Mouse (Mus musculus) stomach, embryonic 15.5 days (tissue): ENCODE results near the gene Ndufs3. TPM values are rescaled to one million over a fixed set of nuclear protein-coding genes. Genes with fewer than 3 reads are reported as not detected.

Source experiments
- ATAC-seq: fragments of 200-750 bp; cut with Nextera tagmentation; 2 replicates; pipeline ENCODE4 v1.8.0; 2017; ENCODE audit warnings: low read depth, moderate number of reproducible peaks, moderate TSS enrichment; ENCODE audit not compliant: insufficient read depth, low FRiP score
- H3K27ac ChIP-seq: fragments of 300-500 bp; sonication (generic); 2 replicates; pipeline ENCODE4 v1.5.1; 2015; ENCODE audit warnings: mild to moderate bottlenecking, inconsistent platforms
- H3K27me3 ChIP-seq: fragments of 300-500 bp; sonication (generic); replicated peaks from 2 replicates; pipeline ENCODE4 v1.6.1; 2015; ENCODE audit warnings: inconsistent platforms
- H3K36me3 ChIP-seq: fragments of 300-500 bp; sonication (generic); 2 replicates; pipeline ENCODE4 v1.6.1; 2015; ENCODE audit warnings: inconsistent platforms
- H3K4me1 ChIP-seq: fragments of 300-500 bp; sonication (generic); 2 replicates; pipeline ENCODE4 v1.6.1; 2015; ENCODE audit warnings: inconsistent platforms
- H3K4me2 ChIP-seq: fragments of 300-500 bp; sonication (generic); 2 replicates; pipeline ENCODE4 v1.6.1; 2015; ENCODE audit warnings: mild to moderate bottlenecking, inconsistent platforms
- H3K4me3 ChIP-seq: fragments of 300-500 bp; sonication (generic); replicated peaks from 2 replicates; pipeline ENCODE4 v1.5.1; 2015; ENCODE audit warnings: inconsistent platforms
- H3K9ac ChIP-seq: fragments of 300-500 bp; sonication (generic); 2 replicates; pipeline ENCODE4 v1.6.1; 2015; ENCODE audit warnings: inconsistent platforms
- H3K9me3 ChIP-seq: fragments of 300-500 bp; sonication (generic); 2 replicates; pipeline ENCODE4 v1.6.1; 2016; ENCODE audit warnings: inconsistent platforms
- WGBS: fragments of 180-500 bp; shearing (Covaris S2); methylation state at CpG from one replicate; pipeline ENCODE4 v1.1.7; 2015; 5-methylcytosine and 5-hydroxymethylcytosine counted together
- polyA plus RNA-seq: library from polyadenylated mRNA; unstranded; fragments of >200 nt; fragmentation: Nextera tagmentation; extraction: Ambion mirVana; gene quantifications from 2 replicates; pipeline ENCODE4 v1.2.1, GENCODE M21; 2015

Gene Ndufs3
- polyA plus RNA-seq, result 211 and 241 TPM in 2 replicates

- H3K27ac ChIP-seq, result peak within 1 kb of the TSS; percentile 94
- peak; percentile 93 for ATAC-seq
- peak within 1 kb of the TSS; percentile 88 for H3K9ac ChIP-seq
- WGBS, result under 1% methylated on average over 43 of the region's 43 CpGs
- H3K4me2 ChIP-seq, result peak within 1 kb of the TSS; percentile 63
- H3K9me3 ChIP-seq, result no peaks in the 10 kb centered on the region
- H3K4me1 ChIP-seq, result peaks cover 15% of the 10 kb centered on the region; the same call in 1 of the 2 replicates
- H3K4me3 ChIP-seq, result peak within 1 kb of the TSS; percentile 97
- H3K36me3 ChIP-seq, result peaks cover 17% of the 10 kb centered on the region
- H3K27me3 ChIP-seq, result no peaks in the 10 kb centered on the region
These were observed at the start of gene Ndufs3, which contains the start of gene Kbtbd4 for GRCm38 (mm10) chr2:90904076-90904855. Gene Ndufs3 (minus strand): TSS chr2:90904827. Gene Kbtbd4 (plus strand): TSS chr2:90904740.

DNA sequence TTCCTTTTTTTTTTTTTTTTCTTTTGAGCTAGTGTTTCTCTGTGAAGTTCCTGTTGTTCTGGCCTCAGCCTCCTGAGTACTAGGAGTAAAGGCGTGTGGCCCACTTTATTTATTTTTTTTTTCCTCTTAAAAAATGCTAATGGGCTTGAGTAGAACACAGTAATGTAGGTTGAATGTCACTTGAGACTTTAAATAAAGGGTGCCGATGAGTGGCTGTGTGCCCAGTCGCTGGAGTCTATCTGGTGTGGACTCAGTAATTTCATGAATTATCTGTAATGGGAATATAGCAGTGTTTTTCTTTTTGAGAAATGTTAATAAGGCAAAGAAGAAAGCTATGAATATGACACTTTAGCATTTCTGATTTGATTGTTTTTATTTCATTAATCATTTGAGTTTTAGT is 48.8 kb upstream of the Ndufs3 start:
- Histone ChIP-seq H3K4me2 (no peak overlapping the region), H3K36me3 (no peaks in the 10 kb centered on the region), H3K9me3 (no peaks in the 10 kb centered on the region), H3K4me3 (no peak overlapping the region), H3K27ac (no peak overlapping the region), H3K4me1 (0 out of 2 replicates have a peak, but pooled peaks cover 7% of the 10 kb centered on the region), H3K27me3 (no peaks in the 10 kb centered on the region), H3K9ac (no peak overlapping the region)
- ATAC-seq, result no peak
- WGBS, result 54% methylated on average over 3 of the region's 3 CpGs

DNA sequence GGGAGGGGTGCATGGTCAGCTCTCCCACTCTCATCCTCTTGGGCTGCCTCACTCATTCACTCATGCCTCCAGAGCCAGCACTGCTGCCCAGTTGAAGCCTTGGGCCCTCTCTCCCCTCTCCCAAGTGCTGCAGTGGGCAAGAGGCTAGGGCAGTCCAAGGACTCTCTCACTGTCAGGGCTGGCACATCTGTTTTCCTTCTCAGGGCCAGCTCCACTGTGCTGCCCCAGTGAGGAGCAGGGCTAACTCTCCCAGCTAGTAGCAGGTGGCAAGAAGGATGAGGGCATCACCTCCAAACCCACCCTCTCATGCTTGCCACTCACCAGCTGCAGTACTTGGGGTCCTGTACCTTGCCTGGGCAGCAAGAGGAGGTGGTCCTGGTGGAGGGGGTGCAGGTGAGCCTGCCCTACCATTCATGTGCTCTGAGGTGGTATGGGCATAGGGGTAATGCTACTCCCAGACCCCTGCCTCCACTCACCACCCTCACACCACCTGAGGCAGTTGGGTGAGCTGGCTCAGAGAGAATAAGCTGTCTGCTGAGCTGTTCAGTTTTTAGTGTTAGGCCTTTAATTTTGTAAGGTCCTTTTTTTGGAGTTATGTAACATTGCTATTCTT is 46.1 kb upstream of the Ndufs3 start:
- Histone ChIP-seq H3K36me3 (no peaks in the 10 kb centered on the region), H3K9me3 (no peaks in the 10 kb centered on the region), H3K27ac (no peak overlapping the region), H3K27me3 (no peaks in the 10 kb centered on the region), H3K4me2 (no peak overlapping the region), H3K4me3 (no peak overlapping the region), H3K4me1 (0 out of 2 replicates have a peak, but pooled peaks cover 7% of the 10 kb centered on the region), H3K9ac (no peak overlapping the region)
- ATAC-seq, result peak; percentile 56; the same call in 1 of the 2 replicates

DNA sequence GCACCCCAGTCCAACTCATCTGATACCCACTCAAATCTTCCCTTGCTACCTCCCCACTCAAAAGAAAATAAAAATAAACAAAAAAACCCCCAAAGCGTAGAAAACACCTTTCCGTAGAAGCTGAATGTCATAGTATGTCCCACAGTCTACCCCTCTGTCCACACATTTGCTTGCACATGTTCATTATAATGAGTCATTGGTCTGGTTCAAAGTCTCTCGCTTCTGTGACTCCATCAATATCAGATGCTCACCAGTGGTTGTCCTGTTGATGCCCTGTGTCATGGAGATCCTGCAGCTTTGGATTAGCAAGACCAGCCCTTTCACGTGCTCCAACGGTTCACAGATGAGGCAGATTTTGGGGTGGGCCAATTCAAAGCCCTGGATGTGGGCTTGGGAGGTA is 45.5 kb upstream of the Ndufs3 start:
- no peak for ATAC-seq
- H3K27me3 ChIP-seq, result no peaks in the 10 kb centered on the region
- H3K4me1 ChIP-seq, result 0 out of 2 replicates have a peak, but pooled peaks cover 7% of the 10 kb centered on the region
- H3K9ac ChIP-seq, result no peak overlapping the region
- no peaks in the 10 kb centered on the region for H3K9me3 ChIP-seq
- H3K4me3 ChIP-seq, result no peak overlapping the region
- no peak overlapping the region for H3K27ac ChIP-seq
- no peak overlapping the region for H3K4me2 ChIP-seq
- no peaks in the 10 kb centered on the region for H3K36me3 ChIP-seq
- WGBS, result 78% methylated on average over 5 of the region's 5 CpGs

- Histone ChIP-seq H3K27me3 (no peaks in the 10 kb centered on the region), H3K4me1 (peaks cover 14% of the 10 kb centered on the region; the same call in 1 of the 2 replicates), H3K4me2 (peak overlapping the region; percentile 71), H3K27ac (no peak overlapping the region), H3K36me3 (no peaks in the 10 kb centered on the region), H3K9me3 (no peaks in the 10 kb centered on the region), H3K9ac (no peak overlapping the region; the same call in 1 of the 2 replicates), H3K4me3 (peak overlapping the region; percentile 87; the same call in 1 of the 2 replicates)
- WGBS, result 54% methylated on average over 2 of the region's 2 CpGs
- no peak for ATAC-seq
These were observed 37.1 kb upstream of the Ndufs3 start for GRCm38 (mm10) chr2:90941744-90942143.

GRCm38 (mm10) chr2:90940233-90941229 is 35.9 kb upstream of the Ndufs3 start, which contains the start of gene Celf1:
Gene Celf1 (plus strand): TSS chr2:90940382.
- Histone ChIP-seq H3K9ac (peak within 1 kb of the TSS; percentile 92), H3K9me3 (no peaks in the 10 kb centered on the region), H3K36me3 (no peaks in the 10 kb centered on the region), H3K27ac (peak within 1 kb of the TSS; percentile 91), H3K27me3 (no peaks in the 10 kb centered on the region), H3K4me3 (peak within 1 kb of the TSS; percentile 87), H3K4me2 (peak within 1 kb of the TSS; percentile 71), H3K4me1 (peaks cover 14% of the 10 kb centered on the region; the same call in 1 of the 2 replicates)
- ATAC-seq, result peak; percentile 96
- WGBS, result under 1% methylated on average over 85 of the region's 113 CpGs

DNA sequence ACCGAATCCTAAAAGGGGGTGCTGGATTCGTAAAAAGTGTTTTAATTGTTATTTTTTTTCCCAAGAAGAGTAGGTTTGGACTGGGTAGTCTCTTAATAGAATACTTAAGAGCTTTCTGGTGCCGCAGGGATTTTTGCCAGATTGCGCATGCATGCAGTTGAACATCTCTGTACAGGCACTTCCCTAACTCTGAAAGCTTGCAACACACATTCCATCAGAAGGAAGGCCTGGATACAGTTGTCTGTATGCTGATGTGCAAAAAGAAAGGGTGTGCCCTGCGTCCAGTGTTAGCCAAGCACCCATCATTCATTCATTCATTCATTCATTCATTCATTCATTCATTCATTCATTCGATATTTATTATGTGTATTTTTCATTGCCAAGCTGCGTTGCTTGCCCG is 35.1 kb upstream of the Ndufs3 start:
- 36% methylated on average over 8 of the region's 8 CpGs for WGBS
- ATAC-seq, result peak; percentile 41
- H3K9me3 ChIP-seq, result no peaks in the 10 kb centered on the region

DNA sequence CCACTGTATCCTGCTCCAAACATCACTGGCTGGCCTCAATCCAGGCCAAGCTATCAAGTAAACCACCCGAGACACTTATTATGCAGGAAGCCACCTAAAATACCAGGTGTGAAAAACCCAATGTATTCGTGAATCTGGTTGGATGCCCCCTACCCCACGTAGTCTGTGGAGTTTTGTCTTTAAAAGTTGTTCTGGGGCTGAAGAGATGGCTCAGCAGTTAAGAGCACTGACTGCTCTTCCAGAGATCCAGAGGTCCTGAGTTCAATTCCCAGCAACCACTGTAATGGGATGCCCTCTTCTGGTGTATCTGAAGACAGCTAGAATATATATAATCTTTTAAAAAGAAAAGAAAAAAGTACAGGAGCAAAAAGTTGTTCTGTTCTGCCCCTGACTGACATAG is 33.7 kb upstream of the Ndufs3 start:
- Histone ChIP-seq H3K9ac (no peak overlapping the region), H3K27me3 (no peaks in the 10 kb centered on the region), H3K4me1 (peaks cover 14% of the 10 kb centered on the region; the same call in 1 of the 2 replicates), H3K36me3 (no peaks in the 10 kb centered on the region), H3K4me2 (no peak overlapping the region), H3K4me3 (no peak overlapping the region), H3K27ac (no peak overlapping the region), H3K9me3 (no peaks in the 10 kb centered on the region)
- WGBS, result 64% methylated on average over 3 of the region's 3 CpGs
- no peak for ATAC-seq

More for the DNA sequence above, 35.1 kb upstream of the Ndufs3 start:
- no peaks in the 10 kb centered on the region for H3K36me3 ChIP-seq
- H3K27ac ChIP-seq, result peak overlapping the region; percentile 91
- H3K27me3 ChIP-seq, result no peaks in the 10 kb centered on the region
- peak overlapping the region; percentile 34; the same call in 1 of the 2 replicates for H3K9ac ChIP-seq
- H3K4me1 ChIP-seq, result peaks cover 14% of the 10 kb centered on the region; the same call in 1 of the 2 replicates
- H3K4me2 ChIP-seq, result peak overlapping the region; percentile 71
- peak overlapping the region; percentile 87 for H3K4me3 ChIP-seq

GRCm38 (mm10) chr2:90932273-90932672 is 27.6 kb upstream of the Ndufs3 start:
- H3K36me3 ChIP-seq, result no peaks in the 10 kb centered on the region
- H3K9me3 ChIP-seq, result no peaks in the 10 kb centered on the region
- 71% methylated on average over 2 of the region's 2 CpGs for WGBS
- no peak overlapping the region for H3K9ac ChIP-seq
- no peak overlapping the region for H3K4me3 ChIP-seq
- ATAC-seq, result no peak
- no peaks in the 10 kb centered on the region for H3K4me1 ChIP-seq
- no peak overlapping the region for H3K27ac ChIP-seq
- H3K27me3 ChIP-seq, result no peaks in the 10 kb centered on the region
- no peak overlapping the region for H3K4me2 ChIP-seq

DNA sequence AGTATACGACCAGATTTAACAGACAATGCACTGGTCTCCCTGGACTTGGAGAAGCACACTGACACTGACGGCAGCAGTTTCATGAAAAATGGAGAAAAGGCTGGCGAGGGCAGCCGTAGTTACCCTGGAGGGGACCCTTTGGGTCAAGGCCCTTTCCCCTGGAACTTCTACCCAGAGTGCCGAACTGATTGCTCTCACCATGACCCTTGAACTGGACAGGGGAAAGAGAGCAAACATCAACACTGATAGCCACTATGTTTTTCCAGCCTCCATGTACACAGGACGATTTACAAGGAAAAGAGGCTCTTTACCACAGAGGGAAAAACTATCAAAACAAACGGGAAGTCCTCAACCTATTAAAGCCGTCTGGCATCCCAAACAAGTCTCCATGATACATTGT is 27.2 kb upstream of the Ndufs3 start:
- no peak overlapping the region for H3K9ac ChIP-seq
- no peak for ATAC-seq
- no peaks in the 10 kb centered on the region for H3K36me3 ChIP-seq
- H3K27ac ChIP-seq, result no peak overlapping the region
- H3K9me3 ChIP-seq, result no peaks in the 10 kb centered on the region
- H3K4me1 ChIP-seq, result no peaks in the 10 kb centered on the region
- H3K4me2 ChIP-seq, result no peak overlapping the region
- H3K4me3 ChIP-seq, result no peak overlapping the region
- no peaks in the 10 kb centered on the region for H3K27me3 ChIP-seq
- WGBS, result 34% methylated on average over 8 of the region's 8 CpGs

- H3K4me1 ChIP-seq, result no peaks in the 10 kb centered on the region
- no peak overlapping the region for H3K27ac ChIP-seq
- H3K9ac ChIP-seq, result no peak overlapping the region
- no peak overlapping the region for H3K4me3 ChIP-seq
- H3K4me2 ChIP-seq, result no peak overlapping the region
- WGBS, result 82% methylated on average over 13 of the region's 13 CpGs
- ATAC-seq, result no peak
- H3K9me3 ChIP-seq, result no peaks in the 10 kb centered on the region
- no peaks in the 10 kb centered on the region for H3K27me3 ChIP-seq
- H3K36me3 ChIP-seq, result no peaks in the 10 kb centered on the region
These were observed 23.9 kb upstream of the Ndufs3 start for GRCm38 (mm10) chr2:90928566-90928965.
